Comparison of ENCODE assay signal across 8 mouse cellular contexts in genomic region chr9:70543985-70544384, GRCm38 (mm10). TPM values are rescaled to one million over a fixed set of nuclear protein-coding genes. Genes with fewer than 3 reads are reported as not detected.
DNase-seq lines count a peak whose midpoint lies in the region; ATAC-seq lines count a peak whose summit lies in the region.

No protein-coding gene starts in this region.

- 64% methylated on average over 5 of the region's 5 CpGs for WGBS in heart, embryonic 15.5 days
- 65% methylated on average over 5 of the region's 5 CpGs for WGBS in hindbrain, embryonic 15.5 days
- WGBS in midbrain, embryonic 10.5 days: 76% methylated on average over 5 of the region's 5 CpGs

- intact Hi-C loops in left cerebral cortex, postnatal 4 days (cut with DNase I): no loop called here

- H3K4me3 ChIP-seq in heart, embryonic 15.5 days: peak overlapping the region; percentile 76
- peak overlapping the region; percentile 82 for H3K4me3 ChIP-seq in hindbrain, embryonic 15.5 days
- H3K4me3 ChIP-seq in midbrain, embryonic 10.5 days: peak overlapping the region; percentile 93

- H3K9me3 ChIP-seq in heart, embryonic 15.5 days (replicated peaks): no peaks in the 10 kb centered on the region
- H3K9me3 ChIP-seq in hindbrain, embryonic 15.5 days: no peaks in the 10 kb centered on the region
- H3K9me3 ChIP-seq in midbrain, embryonic 10.5 days (replicated peaks): no peaks in the 10 kb centered on the region

- peak overlapping the region; percentile 88 for H3K4me2 ChIP-seq in heart, embryonic 15.5 days
- H3K4me2 ChIP-seq in hindbrain, embryonic 15.5 days: peak overlapping the region; percentile 90

- peak overlapping the region; percentile 41 for H3K9ac ChIP-seq in heart, embryonic 15.5 days
- 0 out of 2 replicates have a peak overlapping the region, but pooled peaks have one; percentile 9 for H3K9ac ChIP-seq in hindbrain, embryonic 15.5 days

- H3K4me1 ChIP-seq in heart, embryonic 15.5 days (replicated peaks): peaks cover 20% of the 10 kb centered on the region
- H3K4me1 ChIP-seq in hindbrain, embryonic 15.5 days (replicated peaks): peaks cover 32% of the 10 kb centered on the region
- H3K4me1 ChIP-seq in midbrain, embryonic 10.5 days: peaks cover 36% of the 10 kb centered on the region

- H3K27me3 ChIP-seq in heart, embryonic 15.5 days: no peaks in the 10 kb centered on the region
- H3K27me3 ChIP-seq in hindbrain, embryonic 15.5 days: no peaks in the 10 kb centered on the region
- H3K27me3 ChIP-seq in midbrain, embryonic 10.5 days (ENCODE audit: low read depth, poor library complexity, severe bottlenecking): no peaks in the 10 kb centered on the region

- H3K36me3 ChIP-seq in heart, embryonic 15.5 days: no peaks in the 10 kb centered on the region
- no peaks in the 10 kb centered on the region for H3K36me3 ChIP-seq in hindbrain, embryonic 15.5 days
- H3K36me3 ChIP-seq in midbrain, embryonic 10.5 days: peaks cover 26% of the 10 kb centered on the region

- DNase-seq in heart, postnatal 4 days: no peak
- DNase-seq in NIH3T3 (ENCODE audit: low read depth): peak; percentile 55
- no peak for DNase-seq in midbrain, embryonic 10.5 days (ENCODE audit: low spot score)
- DNase-seq in frontal cortex, postnatal 25 days (ENCODE audit: low spot score in 2 of 2): no peak
- no peak for DNase-seq in layer of hippocampus, adult 18-20 months (ENCODE audit: low spot score in 2 of 2)
- no peak for DNase-seq in left cerebral cortex, postnatal 4 days

- ATAC-seq in heart, embryonic 15.5 days (replicated peaks; ENCODE audit: insufficient number of reproducible peaks, insufficient read depth, low FRiP score, low read depth): no peak
- ATAC-seq in hindbrain, embryonic 15.5 days (ENCODE audit: low FRiP score, low read depth): no peak

- H3K27ac ChIP-seq in heart, embryonic 15.5 days: no peak overlapping the region; the same call in 1 of the 2 replicates
- H3K27ac ChIP-seq in hindbrain, embryonic 15.5 days (replicated peaks): no peak overlapping the region
- H3K27ac ChIP-seq in midbrain, embryonic 10.5 days (replicated peaks): no peak overlapping the region

RNA-seq across cellular contexts. Expression of gene Sltm, which starts 1.4 kb away (rescaled TPM):
- 32.7 and 33.0 TPM in 2 replicates for polyA plus RNA-seq in heart, embryonic 15.5 days (2015; fragmentation: Nextera tagmentation; extraction: Ambion mirVana)
- 10 to 100 TPM; 34.8 TPM for total RNA-seq in heart, postnatal 4 days (2021)
- 58.4 and 59.0 TPM in 2 replicates for polyA plus RNA-seq in hindbrain, embryonic 15.5 days (2015; fragmentation: Nextera tagmentation; extraction: Ambion mirVana)
- polyA plus RNA-seq in midbrain, embryonic 10.5 days (2016; fragmentation: Nextera tagmentation; extraction: Ambion mirVana): 62.2 and 63.5 TPM in 2 replicates
- 10 to 100 TPM; 48.5 to 53.5 TPM for total RNA-seq in layer of hippocampus, adult 18-20 months (2021)
- total RNA-seq in left cerebral cortex, postnatal 4 days (2021): 10 to 100 TPM; 65.0 to 72.0 TPM

RNA-seq across cellular contexts. Expression of gene Rnf111, which starts 40.5 kb away (rescaled TPM):
- polyA plus RNA-seq in heart, embryonic 15.5 days (2015; fragmentation: Nextera tagmentation; extraction: Ambion mirVana): 18.5 and 23.2 TPM in 2 replicates
- total RNA-seq in heart, postnatal 4 days (2021): 10 to 100 TPM; 34.6 to 36.1 TPM
- polyA plus RNA-seq in hindbrain, embryonic 15.5 days (2015; fragmentation: Nextera tagmentation; extraction: Ambion mirVana): 31.8 and 33.6 TPM in 2 replicates
- polyA plus RNA-seq in midbrain, embryonic 10.5 days (2016; fragmentation: Nextera tagmentation; extraction: Ambion mirVana): 33.2 and 36.9 TPM in 2 replicates
- total RNA-seq in layer of hippocampus, adult 18-20 months (2021): 10 to 100 TPM; 39.8 to 40.4 TPM
- total RNA-seq in left cerebral cortex, postnatal 4 days (2021): 10 to 100 TPM; 43.3 to 47.0 TPM
